Mouse (Mus musculus) brown adipose tissue, adult 24 weeks (tissue): ENCODE measurements around the gene Pvrig. TPM values are rescaled to one million over a fixed set of nuclear protein-coding genes. Genes with fewer than 3 reads are reported as not detected.
"Not testable (repeated sequence)": the region's sequence is repeated elsewhere in the genome, so short reads cannot be mapped to it uniquely, and the experiment has no call there.

Source experiments
- H3K27ac ChIP-seq: fragments of 200-500 bp; replicated peaks from 2 replicates; pipeline ENCODE4 v1.5.1; 2012; ENCODE audit warnings: low read depth, mild to moderate bottlenecking, low read length
- H3K4me1 ChIP-seq: fragments of 200-500 bp; 2 replicates; pipeline ENCODE4 v1.6.1; 2012; ENCODE audit warnings: low read length, mixed read lengths; ENCODE audit not compliant: control insufficient read depth, insufficient read depth, insufficient read length
- H3K4me3 ChIP-seq: fragments of 200-500 bp; 2 replicates; pipeline ENCODE4 v1.5.1; 2012; ENCODE audit warnings: low read depth, mild to moderate bottlenecking, low read length, moderate library complexity; ENCODE audit not compliant: insufficient read depth
- polyA plus RNA-seq: library from polyadenylated mRNA; stranded (reverse); fragments of >200 nt; gene quantifications from 2 replicates; pipeline ENCODE4 v1.2.4, GENCODE M21; 2012; ENCODE audit not compliant: missing spikeins, insufficient read depth, insufficient read length

Gene Pvrig
- polyA plus RNA-seq: not detected in 2 replicates

GRCm38 (mm10) chr5:138341661-138342060 is at the start of gene Pvrig:
TSS of gene Pvrig (plus strand) at chr5:138341961.
- H3K27ac ChIP-seq: no peak within 1 kb of the TSS
- no peaks in the 10 kb centered on the region for H3K4me1 ChIP-seq
- no peak within 1 kb of the TSS for H3K4me3 ChIP-seq

- Histone ChIP-seq H3K27ac (no peak overlapping the region), H3K4me1 (no peaks in the 10 kb centered on the region), H3K4me3 (no peak overlapping the region)
Measured at GRCm38 (mm10) chr5:138294158-138294557, 47.6 kb upstream of the Pvrig start.

- no peaks in the 10 kb centered on the region for H3K4me1 ChIP-seq
- no peak overlapping the region for H3K27ac ChIP-seq
- H3K4me3 ChIP-seq: no peak overlapping the region
Measured at GRCm38 (mm10) chr5:138299613-138300012, 42.1 kb upstream of the Pvrig start.

GRCm38 (mm10) chr5:138312795-138313194 is 29.0 kb upstream of the Pvrig start:
- no peak overlapping the region for H3K27ac ChIP-seq
- no peaks in the 10 kb centered on the region for H3K4me1 ChIP-seq
- no peak overlapping the region for H3K4me3 ChIP-seq

- H3K4me1 ChIP-seq: no peaks in the 10 kb centered on the region
- no peak overlapping the region for H3K27ac ChIP-seq
- H3K4me3 ChIP-seq: no peak overlapping the region
Measured at GRCm38 (mm10) chr5:138343216-138343615, 1.5 kb downstream of the Pvrig start.

- not testable (repeated sequence) for H3K27ac ChIP-seq, H3K4me3 ChIP-seq, H3K4me1 ChIP-seq
Measured at GRCm38 (mm10) chr5:138363208-138363607, 21.4 kb downstream of the Pvrig start.

GRCm38 (mm10) chr5:138365347-138365746 is 23.6 kb downstream of the Pvrig start:
- not testable (repeated sequence) for H3K4me3 ChIP-seq, H3K27ac ChIP-seq, H3K4me1 ChIP-seq

Other genes starting within 250 kb of the Pvrig start
- 7.5 and 10.5 TPM in 2 replicates for gene Zscan21, start 225.1 kb upstream of the Pvrig start, polyA plus RNA-seq
- gene Zfp113, start 186.2 kb upstream of the Pvrig start, polyA plus RNA-seq: 6.6 and 6.8 TPM in 2 replicates
- gene Cops6, start 180.9 kb upstream of the Pvrig start, polyA plus RNA-seq: 150 and 170 TPM in 2 replicates
- 12.0 and 12.4 TPM in 2 replicates for gene Ap4m1, start 170.0 kb upstream of the Pvrig start, polyA plus RNA-seq
- 8.5 and 10.4 TPM in 2 replicates for gene Mcm7, start 169.5 kb upstream of the Pvrig start, polyA plus RNA-seq
- gene Taf6, start 154.5 kb upstream of the Pvrig start, polyA plus RNA-seq: 18.0 and 22.4 TPM in 2 replicates
- 8.0 and 11.0 TPM in 2 replicates for gene Cnpy4, start 154.5 kb upstream of the Pvrig start, polyA plus RNA-seq
- 4.6 and 5.8 TPM in 2 replicates for gene Mblac1, start 147.6 kb upstream of the Pvrig start, polyA plus RNA-seq
- not detected in 2 replicates for gene Nxpe5, start 116.1 kb upstream of the Pvrig start, polyA plus RNA-seq
- gene Lamtor4, start 86.5 kb upstream of the Pvrig start, polyA plus RNA-seq: 102 and 115 TPM in 2 replicates
- gene BC037034, start 77.9 kb upstream of the Pvrig start, polyA plus RNA-seq: 5.1 and 7.1 TPM in 2 replicates
- gene Gal3st4, start 69.1 kb upstream of the Pvrig start, polyA plus RNA-seq: not detected in 2 replicates
- not detected in 2 replicates for gene Gm43720, start 62.0 kb upstream of the Pvrig start, polyA plus RNA-seq
- gene Gpc2, start 62.0 kb upstream of the Pvrig start, polyA plus RNA-seq: not detected in 2 replicates
- gene Stag3, start 61.7 kb upstream of the Pvrig start, polyA plus RNA-seq: not detected in 2 replicates
- gene Zfp157, start 99.5 kb downstream of the Pvrig start, polyA plus RNA-seq: 2.7 and 3.7 TPM in 2 replicates
- not detected in 2 replicates for gene 1700123K08Rik, start 222.8 kb downstream of the Pvrig start, polyA plus RNA-seq